20 mouse cellular contexts compared by ENCODE assay signal in the genomic region with DNA sequence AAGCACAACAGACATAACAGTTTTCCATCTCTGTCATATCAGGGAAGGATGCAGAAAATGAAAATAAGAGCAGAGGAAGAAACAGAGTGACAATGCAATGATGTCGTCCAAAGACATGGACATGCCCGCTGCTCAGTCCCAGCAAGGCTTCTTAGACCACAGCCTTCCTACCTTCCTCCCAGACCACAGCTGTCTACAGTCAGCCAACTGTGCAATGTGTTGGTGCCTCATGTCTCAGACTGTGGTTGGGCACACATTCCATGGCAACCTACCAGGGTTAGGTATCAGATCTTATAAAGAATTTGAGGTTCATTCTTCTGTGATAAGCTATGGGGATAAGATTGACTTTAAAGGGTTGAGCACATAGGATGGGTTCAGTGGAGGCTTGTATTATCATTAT.
DNase-seq lines count a peak whose midpoint lies in the region; ATAC-seq and TF ChIP-seq lines count a peak whose summit lies in the region.
"Had no signal": no experiment of that assay in that cellular context is flagged by ENCODE, and none has a peak within 500 bp of the region (broad histone marks: within the 10 kb centered on the region; RNA-seq: fewer than 3 reads in every experiment).

No protein-coding gene starts in this region.

- TF ChIP-seq CTCF in Patski (IDR thresholded peaks at IDR 0.05) = no peak

- in situ Hi-C loops in Patski (cut with MboI; ENCODE audit: low pct_unique_long_range_greater_than_20kb) = no loop called here

- CTCF ChIA-PET in Patski (lab: Charles Lee) = no interaction called here

- POLR2A ChIA-PET in Patski (lab: Charles Lee) = no interaction called here

- no peaks in the 10 kb centered on the region for H3K9me3 ChIP-seq in hindbrain, embryonic 13.5 days
- H3K9me3 ChIP-seq in hindbrain, embryonic 10.5 days = no peaks in the 10 kb centered on the region
- H3K9me3 ChIP-seq: embryonic facial prominence, embryonic 10.5 days; embryonic facial prominence, embryonic 12.5 days; forebrain, embryonic 13.5 days; forebrain, embryonic 15.5 days had no signal

- no peak for DNase-seq in hindbrain, embryonic 10.5 days (ENCODE audit: low spot score)
- no peak for DNase-seq in Patski (ENCODE audit: low read depth, low spot score)
- no peak for DNase-seq in cerebellum, adult 9-10 months
- no peak for DNase-seq in cerebellum, adult 9-11 months
- no peak for DNase-seq in frontal cortex, adult 2 months (ENCODE audit: extremely low spot score in 1 of 2, low spot score in 1 of 2)
- DNase-seq: adrenal gland, adult 2 months; adrenal gland, postnatal 10 days; adrenal gland, postnatal 25 days; cerebellum, adult 11 months; cerebellum, adult 18-20 months; cerebellum, adult 8-10 months; cerebellum, postnatal 14 days; cerebellum, postnatal 36 days; forebrain, postnatal 0 days had no signal

- peaks cover 20% of the 10 kb centered on the region for H3K4me1 ChIP-seq in hindbrain, embryonic 13.5 days (replicated peaks)
- peaks cover 13% of the 10 kb centered on the region for H3K4me1 ChIP-seq in hindbrain, embryonic 10.5 days (replicated peaks)

- H3K27me3 ChIP-seq in hindbrain, embryonic 13.5 days = no peaks in the 10 kb centered on the region
- no peaks in the 10 kb centered on the region for H3K27me3 ChIP-seq in hindbrain, embryonic 10.5 days (ENCODE audit: insufficient read depth, poor library complexity, severe bottlenecking)
- no peaks in the 10 kb centered on the region for H3K27me3 ChIP-seq in Patski
- H3K27me3 ChIP-seq: embryonic facial prominence, embryonic 12.5 days; forebrain, embryonic 13.5 days; forebrain, embryonic 15.5 days had no signal

- H3K9ac ChIP-seq in hindbrain, embryonic 13.5 days = no peak overlapping the region
- H3K9ac ChIP-seq: embryonic facial prominence, embryonic 12.5 days; forebrain, embryonic 13.5 days; forebrain, embryonic 15.5 days; forebrain, postnatal 0 days had no signal

- H3K4me3 ChIP-seq in hindbrain, embryonic 13.5 days = no peak overlapping the region
- no peak overlapping the region for H3K4me3 ChIP-seq in hindbrain, embryonic 10.5 days
- H3K4me3 ChIP-seq: embryonic facial prominence, embryonic 10.5 days; embryonic facial prominence, embryonic 12.5 days; forebrain, embryonic 13.5 days; forebrain, embryonic 15.5 days had no signal

- peak overlapping the region; percentile 26; the same call in 1 of the 2 replicates for H3K27ac ChIP-seq in hindbrain, embryonic 13.5 days
- H3K27ac ChIP-seq in hindbrain, embryonic 10.5 days = no peak overlapping the region
- H3K27ac ChIP-seq: embryonic facial prominence, embryonic 10.5 days; embryonic facial prominence, embryonic 12.5 days; forebrain, embryonic 13.5 days had no signal

- no peak overlapping the region for H3K4me2 ChIP-seq in hindbrain, embryonic 13.5 days
- H3K4me2 ChIP-seq: embryonic facial prominence, embryonic 12.5 days; forebrain, embryonic 13.5 days; forebrain, embryonic 15.5 days had no signal

- no peak for ATAC-seq in hindbrain, embryonic 13.5 days (ENCODE audit: low FRiP score)
- ATAC-seq in Patski = peak; percentile 62
- 0 out of 2 replicates have a peak, but pooled peaks have one; percentile 17 for ATAC-seq in megakaryocyte progenitor cell, adult 5-6 weeks (replicated peaks; ENCODE audit: poor library complexity)
- ATAC-seq: forebrain, embryonic 13.5 days; forebrain, embryonic 15.5 days; forebrain, postnatal 0 days had no signal

- H3K36me3 ChIP-seq in hindbrain, embryonic 13.5 days = no peaks in the 10 kb centered on the region
- no peaks in the 10 kb centered on the region for H3K36me3 ChIP-seq in hindbrain, embryonic 10.5 days
- H3K36me3 ChIP-seq: embryonic facial prominence, embryonic 10.5 days; embryonic facial prominence, embryonic 12.5 days; forebrain, embryonic 15.5 days had no signal

- 96% methylated on average over 2 of the region's 2 CpGs for WGBS in hindbrain, embryonic 13.5 days
- WGBS in hindbrain, embryonic 10.5 days = over 99% methylated on average over 2 of the region's 2 CpGs
